Mouse (Mus musculus): ENCODE results near the gene Prkcb. TPM values are rescaled to one million over a fixed set of nuclear protein-coding genes. Genes with fewer than 3 reads are reported as not detected.

The Prkcb gene
- polyA plus RNA-seq, 1 experiment from 2014 or later = 4.6 TPM

DNA sequence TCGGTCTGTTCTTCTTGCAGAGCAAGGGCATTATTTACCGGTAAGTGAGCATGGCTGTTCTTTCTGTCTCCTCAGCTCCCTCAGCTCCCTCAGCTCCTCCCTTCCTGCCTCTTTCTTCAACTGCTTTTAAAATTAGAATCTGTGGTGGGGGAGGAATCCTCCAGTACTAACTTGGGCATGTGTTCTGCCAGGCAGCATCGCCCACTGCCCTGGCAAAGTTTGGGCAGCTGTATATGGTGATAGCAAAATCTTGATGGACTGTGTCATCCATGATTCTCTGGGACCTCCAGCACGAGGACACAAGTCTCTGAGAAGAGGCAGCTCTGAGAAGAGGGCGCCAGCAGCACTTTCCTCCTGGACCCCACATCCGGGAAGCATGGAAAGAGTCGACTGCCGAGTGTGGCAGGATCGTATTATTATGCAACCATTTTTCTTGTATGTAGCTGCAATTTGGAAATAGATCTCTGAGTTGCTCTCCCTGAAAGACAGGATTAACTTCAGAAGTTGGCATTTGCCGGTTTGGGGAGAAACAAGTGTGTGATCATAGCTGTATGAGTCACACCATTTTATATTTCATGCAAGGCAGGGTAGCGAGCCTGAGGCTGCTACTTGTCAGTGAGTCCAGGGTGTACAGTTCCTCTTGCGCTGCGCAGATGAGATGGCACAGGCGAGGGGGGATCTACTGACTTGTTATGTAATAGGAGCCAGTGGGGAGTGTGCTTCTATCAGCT is 296.0 kb downstream of the Prkcb start:
- no peak for DNase-seq (ENCODE audit: extremely low spot score, low spot score)
- Histone ChIP-seq H3K4me1 (no peaks in the 10 kb centered on the region), H3K36me3 (replicated peaks) (no peaks in the 10 kb centered on the region), H3K4me3 (no peak overlapping the region), H3K9me3 (no peaks in the 10 kb centered on the region), H3K27me3 (ENCODE audit: poor library complexity, severe bottlenecking) (no peaks in the 10 kb centered on the region), H3K27ac (no peak overlapping the region)
- 90% methylated on average over 14 of the region's 14 CpGs for WGBS

DNA sequence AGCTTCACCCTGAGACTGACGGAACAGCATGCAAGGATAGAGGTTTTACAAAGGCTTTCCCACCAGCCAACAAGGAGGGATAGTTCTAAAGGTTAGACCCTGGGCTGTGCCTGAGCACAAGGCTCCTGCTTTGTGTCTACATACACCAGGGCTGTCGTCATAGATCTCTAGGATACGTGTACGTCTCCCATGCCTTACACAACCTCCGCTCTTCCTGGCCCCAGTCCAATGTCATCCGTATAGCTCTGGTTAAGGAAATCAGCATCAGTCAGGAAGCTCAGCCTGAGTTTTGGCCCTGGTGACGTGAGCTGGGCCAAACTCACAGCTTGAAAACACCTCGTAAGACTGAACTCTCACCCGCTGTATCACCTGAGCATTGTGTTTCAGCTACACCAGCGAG is 307.3 kb downstream of the Prkcb start:
- H3K4me1 ChIP-seq = peaks cover 10% of the 10 kb centered on the region; the same call in 1 of the 2 replicates
- no peaks in the 10 kb centered on the region for H3K27me3 ChIP-seq (ENCODE audit: poor library complexity, severe bottlenecking)
- H3K9me3 ChIP-seq = no peaks in the 10 kb centered on the region
- WGBS = 89% methylated on average over 10 of the region's 10 CpGs
- no peak overlapping the region for H3K4me3 ChIP-seq
- H3K27ac ChIP-seq = no peak overlapping the region
- no peaks in the 10 kb centered on the region for H3K36me3 ChIP-seq (replicated peaks)
- no peak for DNase-seq (ENCODE audit: extremely low spot score, low spot score)

DNA sequence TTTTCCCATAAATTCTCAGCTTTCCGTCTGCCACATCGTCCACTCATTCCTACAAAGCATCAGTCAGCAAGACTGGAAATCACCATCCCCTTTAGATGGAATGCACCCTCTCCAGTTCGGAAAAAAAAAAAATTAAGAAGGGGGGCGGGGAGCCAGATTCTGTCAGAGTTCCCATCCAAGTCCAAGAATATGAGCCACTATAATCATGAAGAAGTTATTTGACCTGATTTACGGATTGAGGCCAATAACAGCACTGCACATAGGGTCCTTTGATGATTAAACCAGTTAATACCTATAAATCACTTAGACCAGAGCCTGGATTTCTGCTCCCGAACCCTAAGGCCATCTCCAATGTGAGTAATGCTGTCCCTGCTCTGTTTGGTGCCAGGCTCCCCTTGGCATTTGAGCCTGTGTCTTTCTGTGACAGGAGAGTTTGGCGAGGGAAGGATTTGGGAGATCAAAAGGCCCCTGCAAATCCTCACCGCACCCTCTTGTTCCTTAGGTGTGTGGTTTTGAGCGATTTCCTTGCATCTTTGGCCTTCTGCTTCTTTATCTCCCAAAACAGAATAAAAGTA is 308.1 kb downstream of the Prkcb start:
- no peak overlapping the region for H3K4me3 ChIP-seq
- DNase-seq (ENCODE audit: extremely low spot score, low spot score) = no peak
- WGBS = 84% methylated on average over 9 of the region's 9 CpGs
- no peaks in the 10 kb centered on the region for H3K27me3 ChIP-seq (ENCODE audit: poor library complexity, severe bottlenecking)
- peaks cover 11% of the 10 kb centered on the region; the same call in 1 of the 2 replicates for H3K4me1 ChIP-seq
- H3K27ac ChIP-seq = no peak overlapping the region
- no peaks in the 10 kb centered on the region for H3K36me3 ChIP-seq (replicated peaks)
- H3K9me3 ChIP-seq = no peaks in the 10 kb centered on the region

DNA sequence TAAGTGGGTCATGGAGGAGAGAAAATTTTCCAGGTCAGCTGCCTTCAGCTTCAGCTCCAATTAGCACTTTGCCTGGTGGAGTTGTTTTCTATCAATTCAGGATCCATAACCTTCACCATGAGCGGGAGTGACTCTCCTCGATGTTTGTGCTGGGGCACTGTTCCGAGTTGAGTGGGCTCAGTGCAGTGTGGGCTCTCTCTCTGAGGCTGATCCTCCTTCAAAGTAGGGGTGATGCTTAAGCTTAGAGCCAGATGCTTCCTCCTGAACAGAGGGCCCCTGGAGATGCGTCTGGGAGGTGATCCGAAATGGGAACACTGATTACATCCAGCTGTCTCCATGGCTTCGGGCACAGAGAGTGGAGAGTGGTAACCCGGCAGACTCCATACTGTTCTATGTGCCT is 308.8 kb downstream of the Prkcb start:
- Histone ChIP-seq H3K4me3 (no peak overlapping the region), H3K36me3 (replicated peaks) (no peaks in the 10 kb centered on the region), H3K27me3 (ENCODE audit: poor library complexity, severe bottlenecking) (no peaks in the 10 kb centered on the region), H3K9me3 (no peaks in the 10 kb centered on the region), H3K27ac (no peak overlapping the region), H3K4me1 (peaks cover 11% of the 10 kb centered on the region; the same call in 1 of the 2 replicates)
- DNase-seq (ENCODE audit: extremely low spot score, low spot score) = no peak
- WGBS = 78% methylated on average over 7 of the region's 7 CpGs

DNA sequence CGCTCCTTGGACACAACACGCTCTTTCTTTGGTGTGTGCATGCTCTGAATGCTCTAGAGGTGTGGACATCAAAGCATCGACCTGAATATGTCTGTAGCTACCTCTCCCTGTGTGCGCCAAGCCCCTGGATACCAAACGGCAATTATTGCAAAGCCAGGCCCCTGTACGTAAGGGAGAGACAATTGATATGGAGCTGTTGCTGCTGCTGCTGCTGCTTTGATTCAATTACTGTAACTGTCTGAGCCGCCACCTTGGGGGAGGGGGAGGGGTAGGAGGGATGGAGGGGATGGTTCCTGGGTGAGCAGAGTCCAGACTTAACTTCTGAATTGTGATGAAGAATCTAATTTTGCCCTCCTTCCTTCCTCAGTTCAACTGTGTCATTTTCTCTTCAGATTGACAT is 312.3 kb downstream of the Prkcb start:
- WGBS = 88% methylated on average over 7 of the region's 7 CpGs
- H3K27ac ChIP-seq = no peak overlapping the region
- no peak overlapping the region for H3K4me3 ChIP-seq
- no peak for DNase-seq (ENCODE audit: extremely low spot score, low spot score)
- no peaks in the 10 kb centered on the region for H3K27me3 ChIP-seq (ENCODE audit: poor library complexity, severe bottlenecking)
- no peaks in the 10 kb centered on the region for H3K36me3 ChIP-seq (replicated peaks)
- no peaks in the 10 kb centered on the region for H3K9me3 ChIP-seq
- H3K4me1 ChIP-seq = peaks cover 11% of the 10 kb centered on the region; the same call in 1 of the 2 replicates

DNA sequence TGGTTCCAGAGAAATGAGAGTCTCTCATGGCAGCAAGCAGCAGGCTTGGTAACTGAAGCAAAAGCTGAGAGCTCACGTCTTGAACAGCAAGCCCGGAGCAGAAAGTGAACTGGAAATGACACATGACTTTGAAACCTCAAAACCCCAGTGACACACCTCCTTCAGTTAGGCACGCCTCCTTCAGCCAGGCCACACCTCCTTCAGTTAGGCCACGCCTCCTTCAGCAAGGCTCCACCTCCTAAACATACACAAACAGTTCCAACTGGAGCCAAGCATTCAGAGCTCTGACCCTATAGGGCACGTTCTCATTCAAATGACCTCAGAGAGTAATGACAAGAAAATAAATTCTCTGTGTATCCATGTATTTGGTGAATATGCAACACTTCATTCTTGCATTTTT is 316.5 kb downstream of the Prkcb start:
- Histone ChIP-seq H3K9me3 (no peaks in the 10 kb centered on the region), H3K4me1 (peaks cover 5% of the 10 kb centered on the region; the same call in 1 of the 2 replicates), H3K36me3 (replicated peaks) (no peaks in the 10 kb centered on the region), H3K4me3 (no peak overlapping the region), H3K27me3 (ENCODE audit: poor library complexity, severe bottlenecking) (no peaks in the 10 kb centered on the region), H3K27ac (no peak overlapping the region)
- DNase-seq (ENCODE audit: extremely low spot score, low spot score) = no peak
- WGBS = 89% methylated on average over 5 of the region's 5 CpGs

DNA sequence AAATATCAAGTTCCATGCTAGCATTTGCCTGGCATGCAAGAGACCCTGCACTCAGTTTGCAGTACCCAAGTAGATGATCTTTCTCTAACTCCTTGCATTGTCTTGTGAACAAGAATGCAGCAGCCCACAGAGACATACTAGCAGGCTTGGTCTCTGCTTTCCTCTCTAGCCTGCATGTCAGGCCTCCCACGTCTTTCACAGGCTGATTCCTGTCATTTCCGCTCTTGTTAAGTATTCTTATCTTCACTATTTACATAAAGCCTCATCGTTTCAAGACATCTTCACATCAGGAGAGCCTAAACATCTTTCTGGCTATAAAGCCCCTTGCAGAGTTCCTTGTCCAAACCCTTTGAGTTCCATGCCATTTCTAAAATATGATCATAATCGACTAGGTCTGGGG is 320.9 kb downstream of the Prkcb start:
- Histone ChIP-seq H3K27me3 (ENCODE audit: poor library complexity, severe bottlenecking) (no peaks in the 10 kb centered on the region), H3K36me3 (replicated peaks) (no peaks in the 10 kb centered on the region), H3K4me1 (no peaks in the 10 kb centered on the region), H3K9me3 (no peaks in the 10 kb centered on the region), H3K4me3 (no peak overlapping the region), H3K27ac (no peak overlapping the region)
- DNase-seq (ENCODE audit: extremely low spot score, low spot score) = no peak
- 83% methylated on average over 4 of the region's 4 CpGs for WGBS

DNA sequence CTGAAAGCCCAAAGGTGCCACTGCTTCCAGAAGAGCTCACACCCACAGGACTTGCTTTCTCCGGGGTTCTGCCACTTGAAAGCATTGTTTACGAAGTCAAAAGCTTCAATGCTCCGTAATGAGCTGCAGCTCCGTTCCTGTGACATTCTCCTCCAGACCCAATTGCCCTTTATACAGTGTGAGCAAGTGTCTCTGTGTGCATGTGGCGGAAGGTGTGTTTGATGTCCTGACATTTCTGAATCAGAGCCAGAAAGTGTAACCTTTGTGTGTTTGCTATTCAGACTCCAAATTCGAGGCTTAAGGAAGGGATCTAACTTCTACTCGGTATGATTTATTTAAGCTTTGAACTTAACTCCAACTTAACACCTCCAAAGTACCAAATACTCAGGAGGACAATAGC is 321.6 kb downstream of the Prkcb start:
- no peak for DNase-seq (ENCODE audit: extremely low spot score, low spot score)
- no peaks in the 10 kb centered on the region for H3K27me3 ChIP-seq (ENCODE audit: poor library complexity, severe bottlenecking)
- H3K36me3 ChIP-seq (replicated peaks) = no peaks in the 10 kb centered on the region
- H3K9me3 ChIP-seq = no peaks in the 10 kb centered on the region
- no peak overlapping the region for H3K27ac ChIP-seq
- no peak overlapping the region for H3K4me3 ChIP-seq
- WGBS = 85% methylated on average over 7 of the region's 7 CpGs
- H3K4me1 ChIP-seq = no peaks in the 10 kb centered on the region

DNA sequence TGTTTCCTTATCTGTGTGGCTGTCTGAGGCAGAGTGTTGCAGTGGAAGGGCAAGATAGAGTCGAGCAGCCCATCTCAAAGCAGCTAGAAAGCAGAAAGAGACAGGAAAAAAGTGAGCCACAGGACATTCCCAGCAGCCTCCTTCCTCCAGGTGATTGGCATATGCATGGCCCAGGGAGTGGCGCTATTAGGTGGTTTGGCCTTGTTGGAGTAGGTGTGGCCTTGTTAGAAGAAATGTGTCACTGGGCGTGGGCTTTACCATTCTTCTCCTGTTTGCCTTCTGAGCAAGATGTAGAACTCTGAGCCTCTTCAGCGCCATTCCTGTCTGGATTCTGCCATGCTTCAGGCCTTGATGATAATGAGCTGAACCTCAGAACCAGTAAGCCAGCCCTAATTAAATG is 325.3 kb downstream of the Prkcb start:
- no peak overlapping the region for H3K4me3 ChIP-seq
- H3K27me3 ChIP-seq (ENCODE audit: poor library complexity, severe bottlenecking) = no peaks in the 10 kb centered on the region
- H3K4me1 ChIP-seq = peaks cover 3% of the 10 kb centered on the region; the same call in 1 of the 2 replicates
- no peak for DNase-seq (ENCODE audit: extremely low spot score, low spot score)
- no peaks in the 10 kb centered on the region for H3K9me3 ChIP-seq
- 86% methylated on average over 4 of the region's 4 CpGs for WGBS
- H3K27ac ChIP-seq = no peak overlapping the region
- no peaks in the 10 kb centered on the region for H3K36me3 ChIP-seq (replicated peaks)

DNA sequence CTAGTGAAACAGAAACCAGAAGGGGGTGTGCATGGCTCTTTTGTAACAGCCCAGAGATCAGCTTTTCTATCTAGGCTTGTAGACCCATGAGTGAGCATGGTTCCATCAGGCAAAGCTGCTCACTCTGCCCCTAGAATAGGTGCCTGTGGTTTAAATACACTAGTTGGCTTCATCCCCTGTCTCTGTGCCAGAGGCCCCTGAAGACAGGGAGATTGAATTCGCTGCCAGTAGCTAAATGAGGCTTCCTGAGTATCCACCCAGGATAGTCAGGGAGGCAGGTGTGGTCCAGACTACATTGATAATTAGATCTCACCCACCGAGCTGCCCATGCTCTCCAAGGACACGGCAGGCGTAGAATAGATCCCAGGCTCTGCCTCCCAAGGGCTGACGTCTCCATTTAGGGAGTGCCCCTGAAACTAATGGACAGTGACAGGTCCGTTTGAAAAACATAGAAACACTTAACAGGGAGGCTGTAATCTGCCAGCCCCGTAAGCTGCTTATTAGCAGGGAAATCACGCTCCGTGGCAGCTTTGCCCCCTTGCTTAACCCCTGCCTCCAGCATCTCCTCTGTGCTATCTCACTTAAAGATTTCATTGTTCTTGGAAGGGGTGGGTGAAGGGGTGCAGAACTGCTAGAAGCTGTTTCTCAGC is 333.7 kb downstream of the Prkcb start:
- DNase-seq (ENCODE audit: extremely low spot score, low spot score) = no peak
- Histone ChIP-seq H3K4me3 (no peak overlapping the region), H3K36me3 (replicated peaks) (no peaks in the 10 kb centered on the region), H3K9me3 (no peaks in the 10 kb centered on the region), H3K27ac (no peak overlapping the region; the same call in 1 of the 2 replicates), H3K27me3 (ENCODE audit: poor library complexity, severe bottlenecking) (no peaks in the 10 kb centered on the region), H3K4me1 (peaks cover 16% of the 10 kb centered on the region)
- 36% methylated on average over 9 of the region's 9 CpGs for WGBS

DNA sequence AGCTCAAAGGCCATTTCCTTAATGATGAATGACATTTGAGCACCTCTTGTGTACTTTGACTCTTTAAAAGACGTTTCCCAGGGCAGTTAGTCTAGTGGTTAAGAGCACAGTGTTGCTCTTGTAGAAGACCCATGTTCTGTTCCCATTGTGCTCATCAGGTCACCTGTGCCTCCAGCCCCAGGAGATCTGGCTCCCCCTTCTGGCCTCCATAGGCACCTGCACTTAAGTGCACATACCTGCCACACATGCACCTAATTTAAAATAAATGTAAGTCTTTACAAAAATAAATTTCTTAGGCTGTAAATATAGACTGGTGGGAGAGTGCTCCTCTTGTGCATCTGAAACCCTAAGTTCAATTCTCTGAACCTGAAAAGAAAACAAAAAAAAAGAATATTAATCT is 335.2 kb downstream of the Prkcb start:
- Histone ChIP-seq H3K27ac (no peak overlapping the region), H3K4me1 (peaks cover 12% of the 10 kb centered on the region), H3K27me3 (ENCODE audit: poor library complexity, severe bottlenecking) (no peaks in the 10 kb centered on the region), H3K4me3 (no peak overlapping the region), H3K9me3 (no peaks in the 10 kb centered on the region), H3K36me3 (replicated peaks) (no peaks in the 10 kb centered on the region)
- no peak for DNase-seq (ENCODE audit: extremely low spot score, low spot score)
- 67% methylated on average over 1 of the region's 1 CpGs for WGBS

DNA sequence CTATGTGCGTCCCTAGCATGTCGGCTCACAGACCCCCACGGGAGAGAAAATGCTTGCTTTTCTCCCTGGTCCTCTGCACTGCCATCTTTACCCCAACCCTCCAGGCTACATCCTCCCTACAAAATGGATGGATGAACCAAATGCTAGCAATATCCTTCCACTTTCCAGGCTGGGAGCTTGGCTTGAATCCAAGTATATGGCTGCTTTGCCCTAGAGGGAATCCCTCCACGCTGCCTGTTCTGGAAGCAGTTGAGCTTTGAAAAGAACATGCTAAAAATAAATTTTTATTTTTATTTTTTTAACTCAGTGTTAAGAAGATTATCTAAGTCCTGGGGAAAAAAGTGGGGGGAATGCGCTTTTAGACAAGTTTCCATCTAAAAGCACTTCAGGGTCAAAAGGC is 339.5 kb downstream of the Prkcb start:
- no peak for DNase-seq (ENCODE audit: extremely low spot score, low spot score)
- Histone ChIP-seq H3K27ac (no peak overlapping the region), H3K36me3 (replicated peaks) (no peaks in the 10 kb centered on the region), H3K4me3 (no peak overlapping the region), H3K9me3 (no peaks in the 10 kb centered on the region), H3K4me1 (0 out of 2 replicates have a peak, but pooled peaks cover 5% of the 10 kb centered on the region), H3K27me3 (ENCODE audit: poor library complexity, severe bottlenecking) (no peaks in the 10 kb centered on the region)
- 95% methylated on average over 5 of the region's 5 CpGs for WGBS

DNA sequence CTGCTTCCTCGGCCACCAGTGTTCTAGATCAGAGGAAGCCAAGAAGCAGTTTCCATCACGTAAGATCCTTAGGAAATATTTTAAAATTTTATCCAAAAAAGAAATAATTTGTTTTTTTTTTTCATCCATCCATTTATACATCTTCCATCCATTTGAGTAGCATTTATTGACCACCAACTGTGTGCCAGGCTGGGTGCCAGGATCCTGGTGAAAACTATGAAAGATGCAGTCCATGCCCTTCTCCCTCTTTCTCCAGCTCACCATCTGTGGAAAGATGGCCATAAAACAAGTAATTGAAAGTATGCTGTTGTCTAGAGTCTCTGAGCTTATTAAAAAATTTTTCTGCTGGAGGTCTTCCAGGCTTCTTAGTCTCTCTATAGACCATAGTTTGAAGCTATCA is 341.8 kb downstream of the Prkcb start:
- 94% methylated on average over 2 of the region's 2 CpGs for WGBS
- no peak for DNase-seq (ENCODE audit: extremely low spot score, low spot score)

More for the DNA sequence above, 341.8 kb downstream of the Prkcb start:
- no peaks in the 10 kb centered on the region for H3K36me3 ChIP-seq (replicated peaks)
- H3K27ac ChIP-seq = no peak overlapping the region
- 0 out of 2 replicates have a peak, but pooled peaks cover 4% of the 10 kb centered on the region for H3K4me1 ChIP-seq
- no peaks in the 10 kb centered on the region for H3K9me3 ChIP-seq
- H3K27me3 ChIP-seq (ENCODE audit: poor library complexity, severe bottlenecking) = no peaks in the 10 kb centered on the region
- no peak overlapping the region for H3K4me3 ChIP-seq

Measured in forebrain, embryonic 10.5 days (tissue).